Mouse (Mus musculus) lung, postnatal 0 days (tissue): ENCODE measurements around the gene Dnah11.

Experiments used
- CTCF ChIP-seq: IDR thresholded peaks from 2 replicates; pipeline ENCODE4 v1.5.1; 2016; ENCODE audit warnings: antibody characterized with exemption, mild to moderate bottlenecking
- EP300 ChIP-seq: IDR thresholded peaks from 2 replicates; pipeline ENCODE4 v1.6.1; 2016; ENCODE audit warnings: antibody characterized with exemption, mild to moderate bottlenecking, control low read depth

- TF ChIP-seq EP300, result no peak
- TF ChIP-seq CTCF, result no peak
These were observed 114.0 kb downstream of the Dnah11 start for GRCm38 (mm10) chr12:118084806-118085205.
